Mouse (Mus musculus) small intestine, adult 2 months (tissue): ENCODE measurements at regions not wholly inside any gene's neighbourhood (a gene's known extent, or its start where the extent isn't known, plus 50 kb on each side); places are given as distances from the start of the nearest gene placed in this dataset.

ENCODE experiments used
- H3K27ac ChIP-seq: fragments of 200-500 bp; 2 replicates; pipeline ENCODE4 v1.5.1; 2012; ENCODE audit warnings: low read depth, low read length, control low read depth, inconsistent platforms; ENCODE audit not compliant: insufficient read depth
- H3K27me3 ChIP-seq: fragments of 200-500 bp; 2 replicates; pipeline ENCODE4 v1.6.1; 2012; ENCODE audit warnings: mild to moderate bottlenecking, moderate library complexity, low read length, inconsistent platforms; ENCODE audit not compliant: control insufficient read depth, insufficient read depth
- H3K36me3 ChIP-seq: fragments of 200-500 bp; 2 replicates; pipeline ENCODE4 v1.6.1; 2012; ENCODE audit warnings: mild to moderate bottlenecking, low read length, control low read depth, inconsistent platforms; ENCODE audit not compliant: control insufficient read depth, insufficient read depth
- H3K4me1 ChIP-seq: fragments of 200-500 bp; 2 replicates; pipeline ENCODE4 v1.6.1; 2012; ENCODE audit warnings: low read length, inconsistent platforms, mixed read lengths; ENCODE audit not compliant: control insufficient read depth, insufficient read depth, insufficient read length
- H3K4me3 ChIP-seq: fragments of 200-500 bp; 2 replicates; pipeline ENCODE4 v1.5.1; 2012; ENCODE audit warnings: low read depth, mild to moderate bottlenecking, control low read depth, inconsistent platforms, low read length, moderate library complexity
- CTCF ChIP-seq: fragments of 200-500 bp; IDR thresholded peaks from 2 replicates; pipeline ENCODE4 v1.5.1; 2012; ENCODE audit warnings: low read depth, mild to moderate bottlenecking, control low read depth, inconsistent platforms, low read length, moderate library complexity, mixed read lengths; ENCODE audit not compliant: insufficient replicate concordance, insufficient read length; ENCODE audit errors: extremely low read depth
- POLR2A ChIP-seq: fragments of 200-500 bp; IDR thresholded peaks from 2 replicates; pipeline ENCODE4 v1.6.1; 2012; ENCODE audit warnings: low read depth, mild to moderate bottlenecking, control low read depth, inconsistent platforms, low read length, moderate library complexity
- WGBS: fragments of 180-500 bp; shearing (Covaris S2); methylation state at CpG from one replicate; pipeline ENCODE4 v1.1.7; 2018; 5-methylcytosine and 5-hydroxymethylcytosine counted together

- H3K27me3 ChIP-seq = no peaks in the 10 kb centered on the region
- H3K4me1 ChIP-seq = no peaks in the 10 kb centered on the region
- H3K27ac ChIP-seq = no peak overlapping the region
- TF ChIP-seq POLR2A (no peak), CTCF (no peak)
- no peak overlapping the region for H3K4me3 ChIP-seq
- no peaks in the 10 kb centered on the region for H3K36me3 ChIP-seq
- 80% methylated on average over 3 of the region's 3 CpGs for WGBS
Measured at GRCm38 (mm10) chr5:45270679-45271078, 179.4 kb downstream of the Qdpr start.

- Histone ChIP-seq H3K27ac (no peak overlapping the region), H3K4me1 (no peaks in the 10 kb centered on the region), H3K4me3 (no peak overlapping the region), H3K36me3 (no peaks in the 10 kb centered on the region), H3K27me3 (no peaks in the 10 kb centered on the region)
- TF ChIP-seq CTCF (no peak), POLR2A (no peak)
- WGBS = 79% methylated on average over 5 of the region's 5 CpGs
Measured at GRCm38 (mm10) chr5:45269391-45269790, 180.6 kb downstream of the Qdpr start.

- 41% methylated on average over 5 of the region's 5 CpGs for WGBS
- H3K4me3 ChIP-seq = no peak overlapping the region
- no peaks in the 10 kb centered on the region for H3K36me3 ChIP-seq
- TF ChIP-seq POLR2A = no peak
- no peak for TF ChIP-seq CTCF
- no peak overlapping the region for H3K27ac ChIP-seq
- no peaks in the 10 kb centered on the region for H3K27me3 ChIP-seq
- H3K4me1 ChIP-seq = no peaks in the 10 kb centered on the region
Measured at GRCm38 (mm10) chr5:45266914-45267313, 183.1 kb downstream of the Qdpr start.

GRCm38 (mm10) chr5:45258486-45258885 lies 191.6 kb downstream of the Qdpr start:
- TF ChIP-seq POLR2A (no peak), CTCF (no peak)
- no peaks in the 10 kb centered on the region for H3K36me3 ChIP-seq
- no peaks in the 10 kb centered on the region for H3K27me3 ChIP-seq
- H3K4me3 ChIP-seq = no peak overlapping the region
- H3K4me1 ChIP-seq = no peaks in the 10 kb centered on the region
- no peak overlapping the region for H3K27ac ChIP-seq
- WGBS = 96% methylated on average over 1 of the region's 1 CpGs

GRCm38 (mm10) chr5:45256256-45256999 lies 193.6 kb downstream of the Qdpr start:
- no peaks in the 10 kb centered on the region for H3K27me3 ChIP-seq
- 57% methylated on average over 9 of the region's 9 CpGs for WGBS
- no peak for TF ChIP-seq CTCF
- TF ChIP-seq POLR2A = no peak

GRCm38 (mm10) chr5:45231856-45232255 lies 218.2 kb downstream of the Qdpr start:
- H3K27ac ChIP-seq = no peak overlapping the region
- WGBS = 80% methylated on average over 4 of the region's 4 CpGs
- H3K4me1 ChIP-seq = no peaks in the 10 kb centered on the region
- no peaks in the 10 kb centered on the region for H3K27me3 ChIP-seq
- no peak overlapping the region for H3K4me3 ChIP-seq
- TF ChIP-seq POLR2A (no peak), CTCF (no peak)
- H3K36me3 ChIP-seq = no peaks in the 10 kb centered on the region

More at GRCm38 (mm10) chr5:45256256-45256999, 193.6 kb downstream of the Qdpr start:
- no peaks in the 10 kb centered on the region for H3K4me1 ChIP-seq
- no peaks in the 10 kb centered on the region for H3K36me3 ChIP-seq
- H3K4me3 ChIP-seq = no peak overlapping the region
- no peak overlapping the region for H3K27ac ChIP-seq

- no peaks in the 10 kb centered on the region for H3K27me3 ChIP-seq
- no peaks in the 10 kb centered on the region for H3K36me3 ChIP-seq
- no peak overlapping the region for H3K4me3 ChIP-seq
- no peak for TF ChIP-seq CTCF
- no peak for TF ChIP-seq POLR2A
- WGBS = 57% methylated on average over 1 of the region's 1 CpGs
- no peak overlapping the region for H3K27ac ChIP-seq
- no peaks in the 10 kb centered on the region for H3K4me1 ChIP-seq
Measured at GRCm38 (mm10) chr5:45230097-45230496, 219.9 kb downstream of the Qdpr start.
